Mouse (Mus musculus): Measurements from ENCODE around the gene A630001G21Rik.

A630001G21Rik gene

DNA sequence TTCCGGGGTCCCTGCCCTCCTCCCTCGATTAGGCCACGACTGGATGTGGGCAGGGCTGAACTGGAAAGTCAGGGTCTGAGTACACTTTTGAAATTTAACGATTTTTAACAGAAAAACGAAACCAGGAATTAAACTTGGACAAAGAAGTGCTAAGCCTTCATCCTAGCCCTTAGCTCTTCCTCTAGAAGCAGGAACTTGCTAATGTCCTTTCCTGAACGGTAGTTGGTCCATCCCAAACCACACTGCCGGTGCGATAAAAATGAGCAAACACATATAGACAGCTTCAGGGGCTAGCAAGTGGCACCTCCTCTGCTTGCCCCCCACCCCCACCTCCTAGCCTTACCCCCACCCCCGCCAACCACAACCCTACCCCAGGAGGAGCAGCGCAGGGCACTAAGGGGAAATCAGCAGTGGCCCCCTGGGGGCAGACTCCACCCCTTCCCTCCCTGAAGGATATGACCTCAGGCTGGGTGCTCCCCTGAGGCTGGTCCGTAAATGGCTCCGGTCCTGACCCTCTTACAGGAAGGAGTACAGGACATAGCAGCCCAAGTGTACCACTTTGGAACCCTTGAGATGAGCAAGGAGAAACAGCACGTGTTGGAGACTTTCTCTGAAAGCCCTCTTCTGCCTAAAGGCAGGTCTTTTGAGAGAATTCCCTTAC lies 42.9 kb downstream of the A630001G21Rik start:
- no peak for DNase-seq (ENCODE audit: low spot score in 2 of 2)

DNA sequence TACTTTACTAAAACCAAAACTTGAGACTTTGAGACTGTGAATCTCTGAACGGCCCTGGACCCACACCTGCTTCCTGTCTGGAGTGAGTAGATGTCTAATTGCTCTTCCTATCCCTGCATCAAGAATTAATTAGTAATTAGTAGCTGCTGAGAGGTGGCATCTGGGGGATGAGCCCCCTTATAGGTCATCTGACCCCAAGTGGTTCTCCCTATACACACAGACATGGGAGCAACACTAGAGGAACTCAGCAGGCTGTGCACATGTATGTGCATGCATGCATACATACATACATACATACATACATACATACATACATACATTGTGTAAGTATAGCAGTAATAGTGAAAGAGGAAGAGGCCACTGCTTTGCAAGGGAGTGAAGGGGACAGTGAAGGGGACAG lies 43.9 kb downstream of the A630001G21Rik start:
- DNase-seq (ENCODE audit: low spot score in 2 of 2) = no peak

DNA sequence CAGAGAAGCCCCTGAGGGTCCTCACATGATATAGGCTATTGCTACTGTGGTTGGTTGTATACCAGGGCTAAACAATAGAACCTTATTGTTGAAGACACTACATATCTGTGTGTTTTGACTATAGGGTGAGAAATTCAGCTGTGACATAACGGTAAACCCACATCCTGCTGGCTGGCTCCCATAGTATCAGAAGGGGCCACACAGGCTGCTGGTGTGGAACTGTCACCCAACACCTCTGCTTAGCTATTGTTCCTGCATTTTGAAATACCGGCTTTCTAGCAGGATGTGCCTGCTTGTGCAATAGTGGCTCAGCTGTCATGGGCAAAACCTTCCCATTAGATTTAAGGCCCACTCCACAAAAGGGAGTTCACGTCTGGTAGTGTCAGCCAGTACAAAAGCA lies 45.9 kb downstream of the A630001G21Rik start:
- DNase-seq (ENCODE audit: low spot score in 2 of 2) = no peak

DNA sequence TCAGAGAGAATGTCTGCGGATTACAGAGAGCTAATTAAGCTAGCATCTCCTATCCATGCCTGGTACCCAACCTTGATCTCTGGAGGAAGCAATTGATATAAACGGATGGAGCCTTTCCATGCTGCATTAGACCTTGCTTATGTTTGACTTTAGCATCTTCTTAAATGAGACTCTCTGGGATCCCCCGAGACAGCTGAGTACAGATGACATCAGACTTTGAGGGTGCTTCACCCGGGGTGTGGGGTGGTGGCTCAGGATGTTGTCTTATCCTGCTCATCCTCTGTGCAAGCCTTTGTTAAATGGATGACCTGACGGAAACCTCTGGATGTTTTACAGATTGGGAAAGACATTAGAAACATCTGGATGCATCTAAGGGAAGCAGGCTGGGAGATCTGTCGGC lies 48.0 kb downstream of the A630001G21Rik start:
- DNase-seq (ENCODE audit: low spot score in 2 of 2) = no peak

DNA sequence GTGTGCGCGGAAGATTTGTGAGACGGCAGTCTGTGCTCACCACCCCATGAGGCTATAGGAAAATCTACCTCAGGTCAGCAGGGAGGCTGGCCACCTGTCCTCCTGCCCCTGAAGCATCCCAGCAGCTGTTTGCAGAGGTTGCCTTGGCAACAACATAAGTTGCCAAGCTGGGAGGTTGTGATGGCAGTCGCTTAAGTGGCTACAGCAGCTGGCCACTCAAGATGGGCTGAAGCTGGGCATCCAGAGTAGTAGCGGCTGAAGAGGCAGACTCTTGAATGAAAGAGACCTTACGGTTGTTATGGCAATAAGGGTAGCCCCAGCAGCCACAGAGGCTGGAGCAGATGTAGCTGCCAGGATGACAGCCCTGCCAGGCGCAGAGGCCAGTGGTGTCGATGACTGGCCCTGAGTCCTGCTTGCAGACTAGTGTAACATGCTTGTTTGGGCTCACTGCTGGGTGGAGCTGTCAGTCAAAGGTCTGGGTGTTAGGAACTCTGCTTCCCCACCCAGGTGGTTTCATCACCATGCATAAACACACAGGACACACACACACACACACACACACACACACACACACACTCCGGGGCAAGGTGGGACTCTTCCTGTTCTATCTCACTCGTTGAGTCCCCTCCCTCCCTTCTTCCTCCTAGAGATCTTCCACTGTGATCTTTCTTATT lies 58.1 kb downstream of the A630001G21Rik start:
- DNase-seq (ENCODE audit: low spot score in 2 of 2) = no peak

DNA sequence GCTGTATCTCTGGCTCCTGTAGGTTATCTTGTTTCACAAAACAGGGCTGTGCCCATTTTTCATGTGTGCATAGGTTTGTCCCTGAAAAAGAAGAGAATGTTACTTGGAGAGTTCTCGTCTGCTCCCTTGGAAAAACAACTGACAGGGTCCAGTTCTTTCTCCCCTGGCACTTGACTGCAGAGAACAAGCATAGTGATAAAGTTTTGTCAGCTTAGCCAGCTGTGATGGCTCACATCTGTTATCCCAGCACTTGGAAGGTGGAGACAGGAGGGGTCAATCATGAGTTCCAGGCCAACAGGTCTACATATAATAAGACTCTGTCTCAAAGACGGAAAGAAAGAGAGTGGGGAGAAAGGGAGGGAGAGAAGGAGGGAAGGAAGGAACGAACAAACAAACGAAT lies 59.4 kb downstream of the A630001G21Rik start:
- DNase-seq (ENCODE audit: low spot score in 2 of 2) = no peak

DNA sequence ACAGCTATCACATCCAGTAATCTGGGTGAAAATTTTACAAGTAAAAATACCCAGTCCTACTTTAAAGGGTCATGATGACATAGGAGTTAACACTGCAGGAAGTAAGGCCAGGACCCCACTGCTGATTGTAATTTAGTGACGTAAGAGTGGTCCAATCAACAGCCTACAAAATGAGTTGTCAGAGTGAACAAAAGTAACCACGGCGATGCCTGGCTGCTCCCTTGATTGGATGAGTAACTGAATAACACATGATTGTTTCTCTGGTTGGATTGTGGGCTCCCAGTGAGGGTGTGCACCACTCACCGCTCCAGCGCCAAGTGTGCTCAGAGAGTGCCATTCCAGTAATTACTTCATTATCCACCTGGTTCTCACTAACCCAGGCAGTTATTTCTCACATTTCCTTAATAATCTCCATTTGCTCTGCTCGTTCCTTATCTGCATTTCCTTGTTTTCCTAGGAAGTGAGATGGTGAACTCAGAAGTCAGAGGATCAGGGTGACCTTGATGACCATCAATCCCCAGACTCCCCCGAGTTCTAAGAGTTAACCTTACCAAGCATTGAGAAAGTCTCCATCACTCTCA lies 61.9 kb downstream of the A630001G21Rik start:
- DNase-seq (ENCODE audit: low spot score in 2 of 2) = no peak

DNA sequence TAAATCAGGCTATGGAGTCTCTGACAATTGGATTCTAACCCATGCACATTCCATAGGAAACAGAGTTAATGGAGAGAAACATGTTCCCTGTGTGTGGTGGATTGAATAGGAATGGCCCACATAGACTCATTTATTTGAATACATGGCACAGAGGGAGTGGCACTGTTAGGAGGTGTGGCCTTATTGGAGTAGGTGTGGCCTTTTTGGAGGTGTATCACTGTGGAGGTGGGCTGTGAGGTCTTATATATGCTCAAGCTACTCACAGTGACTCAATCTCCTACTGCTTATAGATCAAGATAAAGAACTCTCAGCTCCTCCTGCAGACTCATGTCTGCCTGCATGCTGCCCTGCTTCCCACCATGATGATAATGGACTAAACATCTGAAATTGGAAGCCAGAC lies 63.9 kb downstream of the A630001G21Rik start:
- no peak for DNase-seq (ENCODE audit: low spot score in 2 of 2)

DNA sequence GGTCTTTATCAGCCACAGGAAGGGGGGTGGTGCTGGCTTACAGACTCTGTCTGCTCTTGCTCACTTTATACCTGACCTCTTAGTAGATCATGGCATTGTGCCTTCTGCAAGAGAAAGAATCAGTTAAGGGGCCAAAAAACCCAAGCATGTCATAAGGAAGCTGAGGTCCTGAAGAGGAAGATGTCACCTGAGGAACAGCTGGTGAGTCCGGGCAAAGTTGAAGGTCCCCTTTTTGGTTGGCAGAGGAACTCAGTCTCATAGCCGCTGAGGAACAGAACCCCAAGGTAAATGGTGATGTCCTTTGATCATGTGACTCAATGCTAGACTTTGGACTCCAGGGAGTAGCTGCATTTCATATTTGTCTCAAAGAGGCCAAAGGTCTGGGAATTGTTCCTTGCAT lies 71.7 kb downstream of the A630001G21Rik start:
- no peak for DNase-seq (ENCODE audit: low spot score in 2 of 2)

DNA sequence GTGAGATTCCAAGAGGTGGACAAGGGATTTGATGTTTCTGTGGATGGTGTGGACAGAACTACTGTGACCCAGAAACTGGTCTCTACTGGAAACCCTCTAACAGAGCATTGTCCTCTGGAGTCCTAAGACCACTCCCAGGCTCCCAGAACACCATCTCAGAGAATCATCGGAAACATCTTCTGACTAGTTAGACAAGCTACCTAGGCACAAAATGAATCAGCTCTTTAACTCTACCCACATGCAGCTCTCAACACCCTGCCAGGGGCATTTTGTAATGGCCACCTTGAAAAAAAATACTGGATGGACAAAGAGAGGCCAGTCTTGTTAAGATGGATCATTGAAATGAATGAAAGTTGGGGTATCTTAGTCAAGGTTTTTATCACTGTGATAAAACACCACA lies 72.9 kb downstream of the A630001G21Rik start:
- no peak for DNase-seq (ENCODE audit: low spot score in 2 of 2)

DNA sequence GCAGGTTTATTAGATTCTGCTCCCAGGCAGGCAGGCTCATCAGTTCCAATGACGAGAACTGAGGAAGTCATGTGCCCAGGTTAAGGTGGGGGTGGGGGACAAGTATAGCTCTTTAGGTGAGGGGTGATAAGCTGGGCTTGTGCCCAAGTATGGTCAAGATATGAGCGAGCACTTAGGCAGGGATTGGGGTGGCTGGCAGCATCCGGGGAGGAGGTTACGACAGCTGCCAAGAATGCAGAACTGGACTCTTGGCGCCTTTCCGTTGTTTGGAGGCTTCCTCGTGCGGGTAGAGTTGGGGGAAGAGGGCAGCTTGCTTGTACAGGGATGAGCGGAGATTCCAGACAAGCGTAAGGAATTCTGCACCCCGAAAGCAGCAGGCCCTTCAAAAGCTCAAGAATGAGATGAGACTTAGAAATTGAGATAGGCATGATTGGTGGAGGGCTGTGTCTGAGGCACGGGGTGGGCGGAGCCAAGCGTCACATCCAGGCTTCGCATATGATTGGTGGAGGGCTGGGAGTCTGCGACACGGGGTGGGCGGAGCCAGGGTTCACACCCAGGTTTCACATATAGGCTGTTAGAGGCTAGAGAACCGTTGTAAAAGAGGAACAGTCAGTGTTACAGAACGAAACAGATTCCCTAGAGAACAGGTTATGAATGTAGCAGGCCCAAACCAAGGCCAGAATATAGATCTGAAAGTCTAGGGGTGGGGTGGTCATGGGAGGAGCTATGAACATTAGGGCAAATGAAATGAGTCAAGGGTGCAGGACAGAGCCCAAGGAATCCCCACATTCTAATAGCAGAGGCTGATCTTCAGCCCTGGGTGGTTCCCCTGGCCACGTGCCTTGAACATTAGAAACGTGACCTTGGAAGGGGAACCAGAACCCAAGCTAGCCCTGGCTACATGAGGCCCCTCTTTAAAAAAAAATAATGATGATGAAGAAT lies 74.9 kb downstream of the A630001G21Rik start:
- DNase-seq (ENCODE audit: low spot score in 2 of 2) = peak; percentile 20 to 52

DNA sequence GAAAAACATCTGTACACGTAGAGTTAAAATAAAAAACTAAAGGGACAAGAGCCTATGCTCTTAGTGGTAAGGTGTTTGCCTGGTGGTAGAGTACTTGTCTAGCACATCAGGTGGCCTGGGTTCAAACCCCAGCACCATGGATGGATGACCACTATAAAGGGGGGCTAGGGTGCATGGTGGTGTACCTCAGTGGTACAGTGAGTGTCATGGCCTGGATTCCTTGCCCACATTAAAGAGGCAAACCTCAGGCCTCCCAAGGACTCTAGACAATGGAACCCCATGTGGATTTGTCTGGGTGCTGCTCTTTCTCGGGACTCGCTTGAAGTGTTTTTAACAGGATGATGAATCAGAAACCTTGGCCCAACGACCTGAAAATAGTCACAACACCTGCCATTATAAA lies 75.9 kb downstream of the A630001G21Rik start:
- no peak for DNase-seq (ENCODE audit: low spot score in 2 of 2)

DNA sequence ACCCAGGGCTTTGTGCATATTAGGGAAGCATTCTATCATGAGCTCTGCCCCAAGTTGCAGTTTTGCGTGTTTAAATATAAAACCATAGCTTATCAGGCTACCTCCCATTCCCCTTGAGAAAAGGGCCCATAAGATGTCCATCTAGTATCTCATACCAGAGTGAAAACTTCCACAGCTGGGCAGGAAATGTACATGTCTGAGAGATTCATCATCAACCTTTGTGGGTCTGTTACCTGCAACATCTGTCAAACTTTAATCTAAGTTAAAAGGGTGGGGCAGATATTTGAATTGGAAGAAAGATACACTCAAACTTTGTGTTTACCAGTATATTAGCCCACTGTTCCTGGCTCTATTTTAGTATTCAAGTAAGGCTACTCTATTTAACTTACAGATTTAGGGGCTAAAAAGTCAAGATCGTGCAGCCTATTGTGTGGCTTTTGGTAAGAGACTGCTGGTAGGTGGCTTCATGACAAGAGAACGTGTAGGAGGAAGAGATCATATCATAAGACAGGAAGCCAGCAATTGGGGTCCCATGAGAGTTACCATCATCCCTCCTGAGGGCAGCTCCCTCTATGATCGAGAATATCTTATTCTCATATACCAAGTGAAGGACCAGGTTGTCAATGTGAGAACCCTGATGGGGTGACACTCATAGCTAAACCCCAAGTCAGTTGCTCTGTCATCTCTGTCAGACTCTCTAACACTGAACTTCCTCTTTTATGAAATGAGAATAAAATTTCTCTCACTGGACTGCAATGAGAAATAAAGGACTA lies 80.5 kb downstream of the A630001G21Rik start:
- no peak for DNase-seq (ENCODE audit: low spot score in 2 of 2)

DNA sequence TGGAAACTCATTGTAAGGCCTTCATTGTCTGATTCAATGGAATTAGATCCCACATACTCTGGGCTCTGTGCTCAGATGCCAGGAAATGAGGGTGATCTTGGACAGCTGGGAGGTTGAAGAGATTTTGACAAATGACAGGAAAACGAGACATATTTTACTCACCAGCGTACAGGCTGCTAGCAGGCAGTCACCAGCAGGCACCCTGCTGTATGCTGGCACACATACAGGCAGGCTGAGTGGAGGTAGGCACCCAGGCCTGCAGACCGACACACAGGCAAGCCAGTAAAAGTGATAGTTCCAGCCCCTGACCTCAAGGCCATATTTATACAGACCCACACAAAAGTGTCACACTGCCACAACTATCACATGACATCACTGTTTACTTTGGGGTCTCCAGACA lies 82.8 kb downstream of the A630001G21Rik start:
- no peak for DNase-seq (ENCODE audit: low spot score in 2 of 2)

DNA sequence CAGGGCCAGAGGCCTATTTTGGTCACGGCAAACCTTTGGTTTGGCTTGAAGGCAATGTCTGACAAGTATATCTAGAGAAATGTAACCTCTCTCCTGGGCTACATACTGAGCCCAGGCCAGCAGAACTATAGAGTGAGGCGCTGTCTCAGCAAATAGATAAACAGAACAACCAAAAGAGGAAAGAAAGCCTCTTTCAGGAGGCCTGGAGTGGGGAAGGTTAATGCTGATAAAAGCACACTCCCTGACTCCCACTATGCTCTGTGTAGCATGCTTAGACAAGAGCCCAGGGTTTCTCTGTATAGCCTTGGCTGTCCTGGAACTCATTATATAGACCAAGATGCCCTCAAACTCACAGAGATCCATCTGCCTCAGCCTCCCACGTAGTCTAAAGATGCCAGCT lies 85.2 kb downstream of the A630001G21Rik start:
- DNase-seq (ENCODE audit: low spot score in 2 of 2) = no peak

DNA sequence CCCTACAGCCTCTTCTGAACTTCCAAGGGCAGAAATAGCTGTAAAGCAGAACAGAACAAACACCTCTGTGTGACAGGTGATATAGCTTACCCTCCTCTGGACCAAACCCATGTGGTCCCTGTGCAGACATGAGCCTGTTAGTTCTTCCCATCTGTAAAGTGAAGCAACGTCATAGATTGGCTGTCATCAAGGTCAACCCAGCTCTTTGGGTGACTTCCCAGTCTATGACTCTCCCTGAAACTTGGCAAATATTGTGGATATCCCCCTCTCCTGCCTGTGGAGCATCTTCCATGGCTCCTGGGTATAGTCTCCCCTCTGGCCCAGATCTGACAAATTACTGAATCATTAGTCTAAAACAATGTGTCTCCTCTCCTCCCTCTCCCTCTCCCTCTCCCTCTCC lies 86.2 kb downstream of the A630001G21Rik start:
- no peak for DNase-seq (ENCODE audit: low spot score in 2 of 2)

DNA sequence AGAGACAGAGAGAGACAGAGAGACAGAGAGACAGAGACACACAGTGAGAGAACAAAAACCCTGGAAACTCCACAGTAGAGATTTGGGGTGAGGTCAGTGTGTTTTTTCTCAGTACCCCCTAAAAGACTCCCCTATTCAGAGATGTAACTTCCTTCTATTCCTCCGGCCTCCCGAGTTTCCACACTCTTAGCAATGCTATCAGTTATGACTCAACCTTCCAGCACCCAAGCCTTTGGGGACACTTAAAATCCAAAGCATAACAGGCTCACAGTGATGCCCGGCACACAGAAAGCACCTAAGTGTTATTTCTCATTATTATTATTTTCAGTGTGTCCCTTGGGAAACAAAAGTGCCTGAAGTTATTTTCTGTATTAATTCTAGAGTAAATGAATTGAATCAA lies 87.9 kb downstream of the A630001G21Rik start:
- DNase-seq (ENCODE audit: low spot score in 2 of 2) = no peak

DNA sequence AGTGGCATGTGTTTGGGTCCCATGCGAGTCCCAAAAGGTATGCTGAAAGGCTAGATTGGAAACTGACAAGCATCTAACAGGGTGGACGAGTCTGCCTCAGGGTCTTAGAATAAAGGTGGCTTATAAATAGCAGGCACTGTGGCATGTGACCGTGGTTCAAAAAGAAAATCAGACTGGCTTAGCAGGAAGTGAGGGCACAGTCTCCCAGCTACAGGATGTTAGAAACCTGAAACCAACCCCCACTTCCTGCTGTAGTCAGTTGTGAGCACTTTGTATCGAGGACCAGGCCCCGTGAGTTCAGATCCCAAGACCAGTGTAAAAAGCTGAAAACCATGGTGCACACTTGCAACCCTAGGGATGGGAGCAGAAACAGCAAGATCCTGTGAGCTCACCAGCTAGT lies 91.1 kb downstream of the A630001G21Rik start:
- DNase-seq (ENCODE audit: low spot score in 2 of 2) = no peak

DNA sequence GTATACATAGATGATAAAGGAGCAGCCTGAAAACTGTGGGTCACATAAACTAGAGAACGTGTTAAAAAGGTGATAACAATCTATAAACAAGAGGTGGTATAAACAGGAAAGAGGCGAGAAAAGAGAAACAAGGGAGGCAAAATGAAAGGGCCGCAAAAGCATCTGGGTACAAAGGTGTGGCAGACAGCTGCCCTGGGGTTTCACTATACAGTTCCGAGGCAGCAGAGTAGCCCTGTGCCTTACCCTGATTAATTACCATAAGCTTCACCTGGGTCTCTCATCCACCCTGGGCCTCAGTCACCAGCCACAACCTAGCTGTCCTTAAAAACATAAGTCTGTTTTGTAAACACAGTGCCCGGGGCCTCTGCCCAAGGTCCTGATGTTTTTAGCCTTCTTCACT lies 91.8 kb downstream of the A630001G21Rik start:
- DNase-seq (ENCODE audit: low spot score in 2 of 2) = no peak

DNA sequence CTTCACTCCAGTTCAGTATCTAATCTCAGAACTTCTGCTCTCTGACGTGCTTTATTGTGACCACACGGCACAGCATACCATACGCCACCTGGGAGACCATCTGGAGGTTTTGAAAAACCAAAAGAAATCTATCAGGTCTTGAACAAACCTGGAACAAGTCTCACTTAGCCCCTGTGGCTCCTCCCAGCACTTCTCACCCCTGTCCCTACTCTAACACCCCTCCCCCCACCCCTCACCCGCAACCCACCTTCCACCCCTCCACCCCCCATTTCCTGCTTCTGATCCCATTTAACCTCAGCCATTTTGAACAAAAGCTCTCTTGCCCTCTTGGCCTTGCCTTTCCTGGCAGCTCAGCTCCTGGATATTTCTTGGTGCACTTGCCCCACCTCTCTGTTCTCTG lies 98.2 kb downstream of the A630001G21Rik start:
- no peak for DNase-seq (ENCODE audit: low spot score in 2 of 2)
